Mouse (Mus musculus): ENCODE data around the gene Tmem63c. TPM values are rescaled to one million over a fixed set of nuclear protein-coding genes. Genes with fewer than 3 reads are reported as not detected.

Gene Tmem63c
- polyA plus RNA-seq, 1 experiment from 2014 or later, result not detected

- no peak for ATAC-seq (ENCODE audit: insufficient number of reproducible peaks, low FRiP score, low TSS enrichment, low read depth)
- no peaks in the 10 kb centered on the region for H3K4me1 ChIP-seq
- no peak overlapping the region for H3K9ac ChIP-seq
- no peaks in the 10 kb centered on the region for H3K36me3 ChIP-seq
- no peak overlapping the region for H3K4me3 ChIP-seq
- WGBS, result 71% methylated on average over 5 of the region's 5 CpGs
- H3K4me2 ChIP-seq, result no peak overlapping the region
- no peaks in the 10 kb centered on the region for H3K27me3 ChIP-seq
- H3K9me3 ChIP-seq, result no peaks in the 10 kb centered on the region
- H3K27ac ChIP-seq, result no peak overlapping the region
These were observed 45.3 kb downstream of the Tmem63c start for GRCm38 (mm10) chr12:87066429-87066828.

- Histone ChIP-seq H3K4me1 (no peaks in the 10 kb centered on the region), H3K4me2 (no peak overlapping the region), H3K9ac (no peak overlapping the region), H3K9me3 (no peaks in the 10 kb centered on the region), H3K27me3 (no peaks in the 10 kb centered on the region), H3K4me3 (no peak overlapping the region), H3K36me3 (no peaks in the 10 kb centered on the region), H3K27ac (no peak overlapping the region)
- ATAC-seq (ENCODE audit: insufficient number of reproducible peaks, low FRiP score, low TSS enrichment, low read depth), result no peak
- 65% methylated on average over 5 of the region's 5 CpGs for WGBS
These were observed 49.4 kb downstream of the Tmem63c start for GRCm38 (mm10) chr12:87070520-87070919.

GRCm38 (mm10) chr12:87076610-87077009 lies 55.5 kb downstream of the Tmem63c start:
- Histone ChIP-seq H3K36me3 (no peaks in the 10 kb centered on the region), H3K4me2 (no peak overlapping the region), H3K9me3 (no peaks in the 10 kb centered on the region), H3K4me3 (no peak overlapping the region), H3K9ac (no peak overlapping the region), H3K27ac (no peak overlapping the region), H3K27me3 (no peaks in the 10 kb centered on the region), H3K4me1 (no peaks in the 10 kb centered on the region)
- ATAC-seq (ENCODE audit: insufficient number of reproducible peaks, low FRiP score, low TSS enrichment, low read depth), result no peak
- 85% methylated on average over 2 of the region's 2 CpGs for WGBS

- Histone ChIP-seq H3K4me3 (no peak overlapping the region), H3K9ac (no peak overlapping the region), H3K9me3 (no peaks in the 10 kb centered on the region), H3K27me3 (no peaks in the 10 kb centered on the region), H3K36me3 (no peaks in the 10 kb centered on the region), H3K4me2 (no peak overlapping the region), H3K4me1 (no peaks in the 10 kb centered on the region), H3K27ac (no peak overlapping the region)
- ATAC-seq (ENCODE audit: insufficient number of reproducible peaks, low FRiP score, low TSS enrichment, low read depth), result no peak
- WGBS, result 76% methylated on average over 8 of the region's 8 CpGs
These were observed 61.7 kb downstream of the Tmem63c start for GRCm38 (mm10) chr12:87082797-87083196.

GRCm38 (mm10) chr12:87087236-87087635 lies 66.1 kb downstream of the Tmem63c start:
- WGBS, result 63% methylated on average over 7 of the region's 7 CpGs

GRCm38 (mm10) chr12:87088331-87088730 lies 67.2 kb downstream of the Tmem63c start:
- Histone ChIP-seq H3K4me1 (no peaks in the 10 kb centered on the region), H3K27me3 (no peaks in the 10 kb centered on the region), H3K4me3 (no peak overlapping the region), H3K9me3 (no peaks in the 10 kb centered on the region), H3K36me3 (no peaks in the 10 kb centered on the region), H3K27ac (no peak overlapping the region), H3K9ac (no peak overlapping the region), H3K4me2 (no peak overlapping the region)
- no peak for ATAC-seq (ENCODE audit: insufficient number of reproducible peaks, low FRiP score, low TSS enrichment, low read depth)
- 36% methylated on average over 4 of the region's 4 CpGs for WGBS

More at GRCm38 (mm10) chr12:87087236-87087635, 66.1 kb downstream of the Tmem63c start:
- no peak for ATAC-seq (ENCODE audit: insufficient number of reproducible peaks, low FRiP score, low TSS enrichment, low read depth)
- H3K9me3 ChIP-seq, result no peaks in the 10 kb centered on the region
- no peaks in the 10 kb centered on the region for H3K36me3 ChIP-seq
- H3K27me3 ChIP-seq, result no peaks in the 10 kb centered on the region
- H3K9ac ChIP-seq, result no peak overlapping the region
- H3K4me3 ChIP-seq, result no peak overlapping the region
- H3K4me1 ChIP-seq, result no peaks in the 10 kb centered on the region
- no peak overlapping the region for H3K27ac ChIP-seq
- H3K4me2 ChIP-seq, result no peak overlapping the region

- H3K27me3 ChIP-seq, result no peaks in the 10 kb centered on the region
- H3K4me1 ChIP-seq, result no peaks in the 10 kb centered on the region
- 67% methylated on average over 4 of the region's 4 CpGs for WGBS
- ATAC-seq (ENCODE audit: insufficient number of reproducible peaks, low FRiP score, low TSS enrichment, low read depth), result no peak
- no peak overlapping the region for H3K9ac ChIP-seq
- H3K9me3 ChIP-seq, result no peaks in the 10 kb centered on the region
- no peak overlapping the region for H3K4me2 ChIP-seq
- H3K4me3 ChIP-seq, result no peak overlapping the region
- no peak overlapping the region for H3K27ac ChIP-seq
- no peaks in the 10 kb centered on the region for H3K36me3 ChIP-seq
These were observed 68.1 kb downstream of the Tmem63c start for GRCm38 (mm10) chr12:87089255-87089654.

- Histone ChIP-seq H3K4me3 (no peak overlapping the region), H3K27ac (no peak overlapping the region), H3K9ac (no peak overlapping the region), H3K27me3 (no peaks in the 10 kb centered on the region), H3K4me1 (no peaks in the 10 kb centered on the region), H3K36me3 (no peaks in the 10 kb centered on the region), H3K9me3 (no peaks in the 10 kb centered on the region), H3K4me2 (no peak overlapping the region)
- WGBS, result 78% methylated on average over 2 of the region's 2 CpGs
- no peak for ATAC-seq (ENCODE audit: insufficient number of reproducible peaks, low FRiP score, low TSS enrichment, low read depth)
These were observed 68.6 kb downstream of the Tmem63c start for GRCm38 (mm10) chr12:87089701-87090100.

GRCm38 (mm10) chr12:87091916-87092315 lies 70.8 kb downstream of the Tmem63c start:
- Histone ChIP-seq H3K36me3 (no peaks in the 10 kb centered on the region), H3K27me3 (no peaks in the 10 kb centered on the region), H3K9me3 (no peaks in the 10 kb centered on the region), H3K27ac (no peak overlapping the region), H3K9ac (no peak overlapping the region), H3K4me1 (no peaks in the 10 kb centered on the region), H3K4me3 (no peak overlapping the region), H3K4me2 (no peak overlapping the region)
- 85% methylated on average over 2 of the region's 2 CpGs for WGBS
- ATAC-seq (ENCODE audit: insufficient number of reproducible peaks, low FRiP score, low TSS enrichment, low read depth), result no peak

- ATAC-seq (ENCODE audit: insufficient number of reproducible peaks, low FRiP score, low TSS enrichment, low read depth), result no peak
- Histone ChIP-seq H3K9ac (no peak overlapping the region), H3K4me1 (no peaks in the 10 kb centered on the region), H3K36me3 (no peaks in the 10 kb centered on the region), H3K27me3 (peaks cover under 1% of the 10 kb centered on the region; the same call in 1 of the 2 replicates), H3K4me3 (no peak overlapping the region), H3K9me3 (no peaks in the 10 kb centered on the region), H3K4me2 (no peak overlapping the region), H3K27ac (no peak overlapping the region)
- 68% methylated on average over 4 of the region's 4 CpGs for WGBS
These were observed 72.1 kb downstream of the Tmem63c start for GRCm38 (mm10) chr12:87093249-87093648.

- H3K9me3 ChIP-seq, result no peaks in the 10 kb centered on the region
- no peak overlapping the region for H3K4me2 ChIP-seq
- H3K9ac ChIP-seq, result no peak overlapping the region
- peaks cover 4% of the 10 kb centered on the region; the same call in 1 of the 2 replicates for H3K27me3 ChIP-seq
- no peak for ATAC-seq (ENCODE audit: insufficient number of reproducible peaks, low FRiP score, low TSS enrichment, low read depth)
- 50% methylated on average over 6 of the region's 6 CpGs for WGBS
- H3K27ac ChIP-seq, result no peak overlapping the region
- H3K4me1 ChIP-seq, result no peaks in the 10 kb centered on the region
- no peak overlapping the region for H3K4me3 ChIP-seq
- no peaks in the 10 kb centered on the region for H3K36me3 ChIP-seq
These were observed 72.5 kb downstream of the Tmem63c start for GRCm38 (mm10) chr12:87093671-87094070.

GRCm38 (mm10) chr12:87100331-87100730 lies 79.2 kb downstream of the Tmem63c start:
- Histone ChIP-seq H3K9ac (no peak overlapping the region), H3K4me3 (no peak overlapping the region), H3K27ac (no peak overlapping the region), H3K4me1 (peaks cover 9% of the 10 kb centered on the region), H3K36me3 (no peaks in the 10 kb centered on the region), H3K4me2 (no peak overlapping the region), H3K9me3 (no peaks in the 10 kb centered on the region), H3K27me3 (peaks cover 34% of the 10 kb centered on the region)
- WGBS, result 90% methylated on average over 4 of the region's 4 CpGs
- ATAC-seq (ENCODE audit: insufficient number of reproducible peaks, low FRiP score, low TSS enrichment, low read depth), result no peak

- Histone ChIP-seq H3K27ac (no peak within 1 kb of the TSS), H3K9me3 (no peaks in the 10 kb centered on the region), H3K27me3 (peaks cover 34% of the 10 kb centered on the region), H3K36me3 (no peaks in the 10 kb centered on the region), H3K9ac (no peak within 1 kb of the TSS), H3K4me3 (peak within 1 kb of the TSS; percentile 24), H3K4me2 (peak within 1 kb of the TSS; percentile 47), H3K4me1 (peaks cover 9% of the 10 kb centered on the region)
- ATAC-seq (ENCODE audit: insufficient number of reproducible peaks, low FRiP score, low TSS enrichment, low read depth), result no peak
- WGBS, result 2% methylated on average over 32 of the region's 32 CpGs
These were observed 81.1 kb downstream of the Tmem63c start, which contains the start of gene Ngb for GRCm38 (mm10) chr12:87102165-87102631. Gene Ngb, minus strand, starts transcription at chr12:87102539.
